Mouse (Mus musculus) right cerebral cortex, adult 18-20 months (tissue): ENCODE measurements around the gene Slc17a3.

ENCODE experiments used
- DNase-seq: peaks from one replicate; pipeline ENCODE4 v3.0.0; 2022; ENCODE audit warnings: mixed read lengths

The Slc17a3 gene

DNA sequence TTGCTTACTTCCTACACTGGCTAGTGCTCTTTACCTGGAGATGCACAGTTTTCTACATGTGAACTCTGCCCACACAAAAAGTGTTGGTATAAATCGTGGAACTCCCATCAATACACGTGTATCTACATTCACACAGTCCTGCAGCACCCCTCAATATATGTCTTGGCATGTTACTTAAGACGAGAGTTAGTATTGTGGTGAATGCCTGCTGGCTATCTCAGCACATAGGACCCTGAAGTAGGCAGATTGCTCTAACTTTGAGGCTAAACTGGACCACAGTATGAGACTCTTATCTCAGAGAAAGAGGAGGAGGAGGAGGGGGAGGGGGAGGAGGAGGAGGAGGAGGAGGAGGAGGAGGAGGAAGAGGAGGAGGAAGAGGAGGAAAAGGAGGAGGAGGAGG lies 39.9 kb downstream of the Slc17a3 start:
- no peak for DNase-seq

DNA sequence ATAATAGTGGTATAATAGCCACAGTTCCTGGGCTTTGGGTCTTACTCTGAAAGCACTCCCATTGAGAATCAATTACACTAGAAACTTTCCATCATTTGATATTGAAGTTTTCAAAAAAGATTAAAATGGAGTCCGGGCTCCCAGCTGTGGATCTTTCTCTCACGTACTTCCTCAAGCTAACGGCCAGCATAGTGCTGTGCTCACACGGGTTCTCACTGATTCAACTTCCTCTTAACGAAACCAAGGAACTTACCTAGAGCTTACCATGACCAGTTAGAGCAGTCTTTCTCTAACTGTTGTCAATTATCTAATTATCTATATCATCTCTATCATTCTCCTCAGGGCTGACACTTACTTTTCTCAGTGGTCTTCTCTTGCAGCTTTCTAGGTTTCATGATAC lies 40.4 kb downstream of the Slc17a3 start:
- no peak for DNase-seq

DNA sequence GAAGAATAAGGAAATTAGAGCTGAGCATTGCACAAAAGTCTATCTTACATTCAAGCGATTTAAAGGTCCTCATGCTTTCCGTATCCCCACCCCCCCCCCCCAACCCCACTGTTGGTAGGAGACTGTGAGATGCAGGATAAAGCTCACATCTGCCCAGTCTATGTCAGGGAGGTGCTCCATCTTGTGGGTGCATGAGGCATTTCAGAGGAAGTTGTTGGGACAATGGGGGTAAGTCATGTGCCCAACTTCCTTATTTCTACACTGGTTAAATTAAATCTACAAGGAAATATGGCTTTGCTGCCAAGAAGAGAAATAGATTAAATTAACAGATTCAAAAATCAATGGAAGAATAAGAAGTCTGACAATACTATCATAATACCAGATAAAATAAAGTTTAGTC lies 46.3 kb downstream of the Slc17a3 start:
- no peak for DNase-seq

DNA sequence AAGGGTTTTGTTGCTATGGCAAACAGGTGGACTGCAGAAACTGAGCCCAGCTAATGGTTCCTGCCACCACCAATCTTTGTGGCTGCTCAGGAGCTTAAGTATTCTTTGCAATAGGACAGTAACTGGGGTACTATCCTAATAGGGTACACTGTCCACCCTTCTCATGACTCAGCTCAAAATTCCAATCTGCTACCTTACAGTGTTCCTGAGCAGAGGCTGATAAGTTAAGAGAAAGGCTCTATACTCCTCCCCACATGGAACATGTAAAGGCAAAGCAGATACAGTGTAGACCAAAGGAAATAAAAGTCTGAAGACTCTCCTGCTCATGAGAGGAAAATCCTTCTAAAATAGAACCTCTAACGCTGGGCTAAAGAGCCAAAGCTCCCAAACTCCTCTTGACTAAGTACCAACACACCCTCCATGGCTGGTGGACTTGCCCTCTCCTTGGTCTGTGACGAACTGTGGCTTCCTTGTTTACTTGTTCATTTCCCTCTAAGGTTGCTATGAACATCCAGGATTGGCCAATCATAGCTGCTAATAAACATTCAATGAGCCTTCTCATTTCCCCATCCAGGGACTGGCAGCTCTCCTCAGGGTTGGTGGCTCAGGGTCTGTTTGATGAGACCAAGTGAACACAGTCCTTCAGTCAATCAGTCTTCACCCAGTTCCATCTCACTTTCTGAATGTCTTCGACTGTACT lies 47.9 kb downstream of the Slc17a3 start:
- no peak for DNase-seq

DNA sequence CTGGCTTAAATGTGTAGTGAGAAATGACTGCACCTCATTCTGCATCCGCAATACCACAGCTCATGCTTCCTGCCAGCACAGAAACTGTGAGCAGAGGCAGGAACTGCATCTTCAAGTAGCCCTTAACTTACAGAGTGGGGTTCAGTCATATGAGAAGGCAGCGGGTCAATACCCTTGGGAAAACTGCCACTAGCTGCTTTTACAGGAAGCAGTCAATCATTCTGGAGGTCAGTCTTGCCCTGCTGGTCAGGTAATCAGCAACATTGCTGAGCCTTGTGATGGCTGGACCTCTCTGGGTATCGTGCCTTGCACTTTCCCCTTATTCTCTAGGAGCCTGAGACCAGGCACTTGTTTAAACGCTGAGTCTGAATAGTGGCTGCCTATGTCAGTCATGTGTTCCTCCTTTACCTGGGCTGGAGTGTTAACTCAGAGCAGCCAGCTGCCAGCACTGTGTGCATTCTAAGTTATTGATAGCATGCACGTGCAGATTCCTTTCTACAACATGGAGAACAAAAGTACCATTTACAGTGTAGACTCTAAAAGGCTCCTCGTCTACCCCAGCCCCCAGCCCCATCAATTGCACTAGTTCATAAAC lies 49.9 kb downstream of the Slc17a3 start:
- DNase-seq: no peak

- no peak for DNase-seq
Measured at GRCm38 (mm10) chr13:23892592-23893268, 53.5 kb downstream of the Slc17a3 start.

- DNase-seq: no peak
Measured at GRCm38 (mm10) chr13:23893269-23893593, 54.0 kb downstream of the Slc17a3 start.

- DNase-seq: no peak
Measured at GRCm38 (mm10) chr13:23898242-23898641, 59.0 kb downstream of the Slc17a3 start.

DNA sequence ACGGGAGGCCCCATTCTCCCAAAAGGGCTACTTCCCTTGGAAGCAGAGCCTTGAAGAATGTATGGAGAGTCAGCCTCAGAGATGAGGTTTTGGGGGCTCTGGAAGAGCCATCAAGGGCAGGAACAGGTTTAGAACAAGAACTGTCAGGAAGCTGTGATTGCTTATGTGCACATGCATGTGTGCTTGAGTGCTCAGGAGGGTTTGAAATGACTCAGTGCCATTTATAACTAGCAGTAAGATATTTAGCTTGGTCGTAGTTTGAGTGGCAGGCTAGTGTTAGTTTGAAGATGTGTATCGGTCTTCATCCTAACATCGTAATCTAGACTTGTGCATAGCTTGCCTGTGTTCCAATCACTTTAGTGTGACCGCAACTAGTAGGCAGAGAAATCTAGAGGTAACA lies 67.7 kb downstream of the Slc17a3 start:
- no peak for DNase-seq

- no peak for DNase-seq
Measured at GRCm38 (mm10) chr13:23910121-23910520, 70.9 kb downstream of the Slc17a3 start.
